Mouse (Mus musculus) neural tube, embryonic 11.5 days (tissue): Measurements from ENCODE around the gene Taf1b. TPM values are rescaled to one million over a fixed set of nuclear protein-coding genes. Genes with fewer than 3 reads are reported as not detected.

Experiments
- ATAC-seq: fragments of 200-750 bp; cut with Nextera tagmentation; 2 replicates; pipeline ENCODE4 v1.8.0; 2017; ENCODE audit warnings: moderate number of reproducible peaks, mild to moderate bottlenecking, moderate TSS enrichment, moderate library complexity; ENCODE audit not compliant: insufficient read depth, low FRiP score, low TSS enrichment
- DNase-seq: peaks from one replicate; pipeline ENCODE4 v3.0.0-alpha.2; 2015; ENCODE audit warnings: low spot score
- H3K27ac ChIP-seq: fragments of 300-500 bp; sonication (generic); 2 replicates; pipeline ENCODE4 v1.5.1; 2014; ENCODE audit warnings: low read depth, mild to moderate bottlenecking, low read length
- H3K27me3 ChIP-seq: fragments of 300-500 bp; sonication (generic); 2 replicates; pipeline ENCODE4 v1.6.1; 2014; ENCODE audit warnings: mild to moderate bottlenecking, low read length, mixed read lengths; ENCODE audit not compliant: control insufficient read depth, insufficient read depth
- H3K36me3 ChIP-seq: fragments of 300-500 bp; sonication (generic); 2 replicates; pipeline ENCODE4 v1.6.1; 2014; ENCODE audit warnings: mild to moderate bottlenecking, low read length, moderate library complexity, mixed read lengths; ENCODE audit not compliant: control insufficient read depth, insufficient read depth
- H3K4me1 ChIP-seq: fragments of 300-500 bp; sonication (generic); 2 replicates; pipeline ENCODE4 v1.6.1; 2014; ENCODE audit warnings: low read length, mixed read lengths; ENCODE audit not compliant: control insufficient read depth, insufficient read depth
- H3K4me2 ChIP-seq: fragments of 300-500 bp; sonication (generic); 2 replicates; pipeline ENCODE4 v1.6.1; 2014; ENCODE audit warnings: low read depth, mild to moderate bottlenecking, moderate library complexity
- H3K4me3 ChIP-seq: fragments of 300-500 bp; sonication (generic); 2 replicates; pipeline ENCODE4 v1.5.1; 2014; ENCODE audit warnings: low read depth, low read length
- H3K9ac ChIP-seq: fragments of 300-500 bp; sonication (generic); 2 replicates; pipeline ENCODE4 v1.6.1; 2014; ENCODE audit warnings: mild to moderate bottlenecking, low read length
- H3K9me3 ChIP-seq: fragments of 300-500 bp; sonication (generic); 2 replicates; pipeline ENCODE4 v1.6.1; 2016; ENCODE audit warnings: low read length; ENCODE audit not compliant: control insufficient read depth
- WGBS: fragments of 180-500 bp; shearing (Covaris S2); extraction: QIAGEN DNeasy Blood & Tissue Kit; methylation state at CpG from one replicate; pipeline ENCODE4 v1.1.7; 2014; 5-methylcytosine and 5-hydroxymethylcytosine counted together
- polyA plus RNA-seq: library from polyadenylated mRNA; unstranded; fragments of >200 nt; fragmentation: Nextera tagmentation; extraction: Ambion mirVana; gene quantifications from 2 replicates; pipeline ENCODE4 v1.2.1, GENCODE M21; 2014

Gene Taf1b
- polyA plus RNA-seq, 1 experiment from 2014 or later = 33.2 TPM

DNA sequence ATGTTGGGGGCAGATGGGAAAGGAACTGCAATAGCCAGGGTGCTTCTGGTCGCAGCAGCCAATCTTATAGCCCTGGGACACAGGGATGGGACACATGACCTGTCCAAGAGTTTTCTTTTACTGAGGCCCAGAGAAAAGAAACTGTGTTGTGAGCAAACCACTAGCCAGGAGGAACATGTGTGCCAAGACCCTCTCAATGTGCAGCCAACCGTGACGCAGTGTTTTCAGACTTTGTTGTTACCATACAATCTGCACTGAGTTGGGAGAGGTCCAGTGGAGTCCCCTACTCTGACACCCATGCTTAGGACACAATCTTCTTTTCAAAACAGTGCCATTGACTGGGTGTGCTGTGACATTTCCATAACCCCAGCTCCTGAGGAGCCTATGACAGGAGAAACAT, 69.4 kb downstream of the Taf1b start:
- no peak for DNase-seq
- no peak overlapping the region for H3K9ac ChIP-seq
- no peaks in the 10 kb centered on the region for H3K9me3 ChIP-seq
- H3K4me3 ChIP-seq = no peak overlapping the region
- no peak overlapping the region for H3K4me2 ChIP-seq
- no peak for ATAC-seq
- H3K27me3 ChIP-seq = peaks cover 6% of the 10 kb centered on the region
- no peaks in the 10 kb centered on the region for H3K36me3 ChIP-seq
- WGBS = 94% methylated on average over 3 of the region's 3 CpGs
- no peak overlapping the region for H3K27ac ChIP-seq
- no peaks in the 10 kb centered on the region for H3K4me1 ChIP-seq

DNA sequence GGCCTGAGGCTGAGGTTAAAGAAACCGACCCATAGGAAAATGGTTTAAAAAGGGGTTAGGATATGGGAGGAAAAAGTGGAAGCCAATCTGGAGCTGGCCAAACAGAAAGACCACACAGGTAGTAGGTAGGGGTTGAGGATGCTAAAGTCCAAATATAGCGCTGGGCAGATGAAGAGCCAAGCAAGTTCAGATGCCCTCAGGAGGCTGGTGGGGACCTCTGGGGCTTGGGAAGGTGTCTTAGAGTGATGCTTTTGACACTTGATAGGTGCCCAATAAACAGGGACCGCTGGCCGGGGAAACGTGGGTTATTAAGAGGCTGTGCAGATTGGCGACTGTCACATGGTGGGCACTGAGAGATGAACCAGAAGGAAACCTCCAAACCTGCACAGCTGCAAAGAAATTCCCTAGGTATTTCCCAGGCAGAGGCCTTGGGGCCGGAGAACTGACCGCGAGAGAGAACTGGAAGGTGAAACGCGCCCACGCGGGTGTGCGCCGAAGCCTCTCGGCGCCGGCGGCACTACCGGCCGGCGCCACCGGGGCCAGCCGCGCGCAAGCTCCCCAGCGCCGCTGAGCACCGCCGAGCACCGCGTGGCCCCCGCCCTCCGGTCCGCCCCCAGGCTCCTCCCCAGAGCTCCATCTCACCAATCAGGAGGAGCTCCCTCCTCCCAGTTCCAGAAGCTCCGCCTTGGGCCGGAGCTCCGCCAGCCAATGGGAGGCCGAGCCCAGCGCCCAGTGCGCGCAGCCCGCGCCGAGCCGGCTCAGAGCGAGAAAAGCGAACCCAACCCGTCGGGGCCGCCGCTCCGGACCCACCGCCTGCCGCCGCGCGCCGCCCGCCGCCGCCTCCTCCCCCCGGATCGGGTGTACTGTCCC, 73.6 kb downstream of the Taf1b start, which contains the start of gene Grhl1:
Gene Grhl1, plus strand, starts transcription at position 761 of the 870 bp plus-strand sequence.
- no peaks in the 10 kb centered on the region for H3K36me3 ChIP-seq
- DNase-seq = peak; percentile 95
- H3K27me3 ChIP-seq = peaks cover 19% of the 10 kb centered on the region
- WGBS = 2% methylated on average over 59 of the region's 64 CpGs
- H3K27ac ChIP-seq = no peak within 1 kb of the TSS
- no peaks in the 10 kb centered on the region for H3K4me1 ChIP-seq
- H3K4me2 ChIP-seq = peak within 1 kb of the TSS; percentile 74
- H3K9me3 ChIP-seq = no peaks in the 10 kb centered on the region
- H3K9ac ChIP-seq = peak within 1 kb of the TSS; percentile 45
- peak; percentile 99 for ATAC-seq
- peak within 1 kb of the TSS; percentile 65 for H3K4me3 ChIP-seq

DNA sequence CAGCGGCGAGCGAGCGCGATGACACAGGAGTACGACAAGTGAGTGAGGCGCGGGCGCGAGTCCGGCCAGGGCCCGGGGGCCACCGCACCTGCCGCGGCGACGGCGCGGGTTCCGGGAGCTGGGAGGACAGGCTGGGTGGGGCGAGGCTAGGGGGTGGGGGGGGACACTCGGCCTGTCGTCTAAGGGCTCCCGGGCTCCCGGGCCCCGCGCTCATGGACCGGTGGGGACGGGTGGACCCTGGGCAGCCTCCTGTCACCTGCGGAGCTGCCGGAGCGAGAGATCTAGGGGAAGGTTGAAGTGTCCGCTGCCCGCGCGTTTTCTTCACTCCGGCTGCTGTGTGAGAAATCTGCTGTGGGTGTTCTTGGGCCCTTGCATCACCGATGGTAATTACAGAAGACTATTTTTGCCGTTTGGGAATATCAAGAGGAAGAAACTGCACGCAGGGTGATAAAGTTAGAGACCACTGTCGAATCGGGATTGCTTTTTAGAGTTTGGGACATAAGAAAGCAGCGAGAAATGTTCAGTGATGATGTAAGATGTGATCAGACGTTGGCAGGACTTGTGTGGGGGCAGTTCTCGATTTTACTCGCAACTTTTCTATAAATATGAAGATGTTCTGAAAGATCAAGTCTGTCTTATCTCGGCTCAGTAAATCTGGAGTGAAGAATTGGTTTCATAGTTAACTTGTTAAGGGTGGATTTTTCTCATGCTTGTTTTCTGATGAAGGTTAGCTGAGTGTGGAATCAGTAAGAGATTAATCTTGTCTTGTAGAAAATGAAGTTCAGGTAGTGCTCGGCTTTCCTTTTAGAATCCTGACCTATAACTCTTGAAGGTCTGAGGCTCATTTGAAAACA, 74.5 kb downstream of the Taf1b start:
- Histone ChIP-seq H3K36me3 (no peaks in the 10 kb centered on the region), H3K9ac (peak overlapping the region; percentile 45; the same call in 1 of the 2 replicates), H3K9me3 (no peaks in the 10 kb centered on the region), H3K4me3 (peak overlapping the region; percentile 65), H3K4me2 (peak overlapping the region; percentile 74), H3K4me1 (no peaks in the 10 kb centered on the region), H3K27ac (no peak overlapping the region), H3K27me3 (peaks cover 19% of the 10 kb centered on the region)
- WGBS = 9% methylated on average over 37 of the region's 48 CpGs
- DNase-seq = no peak
- ATAC-seq = peak; percentile 72

DNA sequence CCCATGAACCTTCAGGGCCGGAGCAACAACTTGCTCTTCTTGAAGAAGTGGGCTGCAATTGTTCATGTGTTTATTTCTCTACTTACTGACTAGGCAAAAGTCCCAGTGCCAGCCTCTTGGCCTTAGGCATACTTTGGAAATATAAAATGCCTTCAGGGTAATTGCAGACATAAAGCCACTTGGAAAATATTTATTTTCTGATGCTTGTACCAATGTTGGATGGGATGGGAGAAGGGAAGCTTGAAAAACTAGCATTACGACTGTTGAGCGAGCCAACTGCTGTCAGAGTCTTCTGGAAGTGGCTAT, 75.1 kb downstream of the Taf1b start:
- no peaks in the 10 kb centered on the region for H3K9me3 ChIP-seq
- DNase-seq = no peak
- 61% methylated on average over 3 of the region's 3 CpGs for WGBS
- no peak overlapping the region for H3K9ac ChIP-seq
- no peak overlapping the region for H3K4me2 ChIP-seq
- no peak overlapping the region for H3K27ac ChIP-seq
- H3K4me1 ChIP-seq = no peaks in the 10 kb centered on the region
- H3K36me3 ChIP-seq = no peaks in the 10 kb centered on the region
- no peak for ATAC-seq
- H3K4me3 ChIP-seq = no peak overlapping the region
- H3K27me3 ChIP-seq = peaks cover 19% of the 10 kb centered on the region

DNA sequence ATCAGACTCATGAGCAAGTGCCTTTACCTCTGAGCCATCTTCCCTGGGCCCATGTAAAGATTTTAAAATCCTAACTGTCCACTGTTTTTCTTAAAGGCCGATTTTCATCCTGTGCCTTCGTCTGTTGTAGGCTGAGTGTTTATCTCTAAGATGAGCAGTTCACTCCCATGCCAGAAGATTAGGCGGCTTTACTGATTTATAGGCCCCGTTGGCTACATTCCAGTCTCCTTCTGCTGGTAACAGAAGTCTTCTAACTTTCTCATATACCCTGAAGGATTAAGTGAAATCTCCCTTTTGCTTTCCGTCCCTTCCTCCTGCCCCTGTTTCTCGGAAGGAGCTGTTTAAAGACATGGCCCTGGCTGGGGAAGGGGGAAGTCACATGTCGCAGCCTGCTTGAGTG, 76.7 kb downstream of the Taf1b start:
- Histone ChIP-seq H3K9me3 (no peaks in the 10 kb centered on the region), H3K4me1 (no peaks in the 10 kb centered on the region), H3K27me3 (peaks cover 19% of the 10 kb centered on the region), H3K9ac (no peak overlapping the region), H3K4me2 (no peak overlapping the region), H3K36me3 (no peaks in the 10 kb centered on the region), H3K27ac (no peak overlapping the region), H3K4me3 (no peak overlapping the region)
- DNase-seq = no peak
- ATAC-seq = no peak
- WGBS = 47% methylated on average over 7 of the region's 7 CpGs

DNA sequence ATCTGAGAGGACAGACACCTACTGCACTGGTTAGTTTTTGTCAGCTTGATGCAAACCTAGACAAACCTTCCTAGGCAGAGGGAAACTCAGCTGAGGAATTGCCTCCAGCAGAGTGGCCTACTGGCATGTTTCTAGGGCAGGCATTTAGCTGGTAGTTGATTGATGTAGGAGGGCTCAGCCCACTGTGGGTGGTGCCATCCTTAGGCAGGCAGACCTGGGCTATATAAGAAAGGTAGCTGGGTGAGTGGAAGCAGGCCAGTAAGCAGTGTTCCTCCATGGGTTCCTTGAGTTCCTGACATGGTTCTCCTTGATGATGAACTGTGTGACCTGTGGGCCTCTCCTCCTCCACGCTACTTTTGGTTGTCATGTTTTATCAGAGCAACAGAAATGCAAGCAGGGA, 82.3 kb downstream of the Taf1b start:
- WGBS = 88% methylated on average over 1 of the region's 1 CpGs
- no peaks in the 10 kb centered on the region for H3K9me3 ChIP-seq
- no peaks in the 10 kb centered on the region for H3K36me3 ChIP-seq
- ATAC-seq (no peak), DNase-seq (no peak)
- no peak overlapping the region for H3K9ac ChIP-seq
- H3K4me1 ChIP-seq = no peaks in the 10 kb centered on the region
- H3K4me3 ChIP-seq = no peak overlapping the region
- no peak overlapping the region for H3K4me2 ChIP-seq
- no peak overlapping the region for H3K27ac ChIP-seq
- no peaks in the 10 kb centered on the region for H3K27me3 ChIP-seq

DNA sequence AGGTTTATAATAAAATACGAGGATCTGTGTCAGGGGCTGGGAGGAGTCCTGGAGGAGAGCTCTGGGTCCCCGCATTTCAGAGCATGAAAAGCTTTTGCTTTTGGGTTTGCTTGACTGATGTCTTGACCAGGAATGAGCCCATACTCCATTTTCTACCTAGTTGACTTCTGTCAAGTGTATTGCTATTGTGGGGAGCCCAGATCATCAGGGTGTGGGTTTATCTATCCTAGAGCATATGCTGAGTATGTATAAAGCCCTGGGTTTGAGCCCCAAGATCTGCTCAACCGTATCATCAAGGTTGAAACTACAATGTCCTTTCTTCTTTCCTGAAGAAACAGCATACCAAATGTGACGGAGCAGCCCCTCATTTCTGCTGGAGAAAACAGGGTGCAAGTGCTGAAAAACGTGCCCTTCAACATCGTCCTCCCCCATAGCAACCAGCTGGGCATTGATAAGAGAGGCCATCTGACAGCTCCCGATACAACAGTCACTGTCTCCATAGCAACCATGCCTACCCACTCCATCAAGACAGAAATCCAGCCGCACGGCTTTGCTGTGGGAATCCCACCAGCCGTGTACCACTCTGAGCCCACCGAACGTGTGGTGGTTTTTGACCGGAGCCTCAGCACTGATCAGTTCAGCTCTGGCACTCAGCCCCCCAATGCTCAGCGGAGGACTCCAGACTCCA, 83.0 kb downstream of the Taf1b start:
- no peak for ATAC-seq
- WGBS = 80% methylated on average over 14 of the region's 14 CpGs

DNA sequence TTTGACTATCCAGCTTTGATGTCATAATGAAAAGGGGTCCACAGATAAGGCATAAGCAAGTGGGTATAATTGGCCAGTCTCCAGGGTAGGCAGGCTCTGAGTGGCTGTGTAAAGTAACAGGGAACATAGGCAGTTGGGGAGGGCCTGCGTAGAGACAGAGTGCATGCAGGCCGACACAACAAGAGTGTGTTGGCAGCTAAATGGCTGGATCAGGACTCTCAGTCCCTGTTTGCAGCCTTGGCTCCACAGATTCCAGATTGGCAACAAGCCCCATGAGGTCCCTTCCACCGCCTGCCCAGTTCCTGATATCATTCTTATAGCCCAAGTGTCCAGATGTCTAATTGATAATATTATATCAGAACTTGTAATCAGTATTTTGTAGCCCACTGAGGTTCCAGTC, 85.5 kb downstream of the Taf1b start:
- Histone ChIP-seq H3K27me3 (no peaks in the 10 kb centered on the region), H3K4me3 (no peak overlapping the region), H3K36me3 (no peaks in the 10 kb centered on the region), H3K9me3 (no peaks in the 10 kb centered on the region), H3K4me2 (no peak overlapping the region), H3K9ac (no peak overlapping the region), H3K4me1 (no peaks in the 10 kb centered on the region), H3K27ac (no peak overlapping the region)
- ATAC-seq (no peak), DNase-seq (no peak)
- 88% methylated on average over 3 of the region's 3 CpGs for WGBS

More for the DNA sequence above, 83.0 kb downstream of the Taf1b start:
- H3K9ac ChIP-seq = no peak overlapping the region
- H3K4me2 ChIP-seq = no peak overlapping the region
- H3K9me3 ChIP-seq = no peaks in the 10 kb centered on the region
- no peaks in the 10 kb centered on the region for H3K36me3 ChIP-seq
- no peak overlapping the region for H3K27ac ChIP-seq
- no peak for DNase-seq
- no peaks in the 10 kb centered on the region for H3K27me3 ChIP-seq
- no peak overlapping the region for H3K4me3 ChIP-seq
- no peaks in the 10 kb centered on the region for H3K4me1 ChIP-seq
